Mouse (Mus musculus): ENCODE data around the gene Ica1. TPM values are rescaled to one million over a fixed set of nuclear protein-coding genes. Genes with fewer than 3 reads are reported as not detected.

The Ica1 gene
- not detected in 4 replicates for total RNA-seq (2023; ENCODE audit: inconsistent age)

GRCm38 (mm10) chr6:8778296-8778649 lies at the start of gene Ica1:
Gene Ica1, minus strand, starts transcription at chr6:8778488.

Other genes starting within 250 kb of the Ica1 start
- not detected in 4 replicates for gene Nxph1, start 169.9 kb upstream of the Ica1 start, total RNA-seq (2023; ENCODE audit: inconsistent age)

Data from B cell, adult (primary cell).